Mouse (Mus musculus): ENCODE measurements around the gene BC024978.
A peak's percentile ranks its signal among the peaks of the same experiment; 100 is the strongest.

BC024978 gene

DNA sequence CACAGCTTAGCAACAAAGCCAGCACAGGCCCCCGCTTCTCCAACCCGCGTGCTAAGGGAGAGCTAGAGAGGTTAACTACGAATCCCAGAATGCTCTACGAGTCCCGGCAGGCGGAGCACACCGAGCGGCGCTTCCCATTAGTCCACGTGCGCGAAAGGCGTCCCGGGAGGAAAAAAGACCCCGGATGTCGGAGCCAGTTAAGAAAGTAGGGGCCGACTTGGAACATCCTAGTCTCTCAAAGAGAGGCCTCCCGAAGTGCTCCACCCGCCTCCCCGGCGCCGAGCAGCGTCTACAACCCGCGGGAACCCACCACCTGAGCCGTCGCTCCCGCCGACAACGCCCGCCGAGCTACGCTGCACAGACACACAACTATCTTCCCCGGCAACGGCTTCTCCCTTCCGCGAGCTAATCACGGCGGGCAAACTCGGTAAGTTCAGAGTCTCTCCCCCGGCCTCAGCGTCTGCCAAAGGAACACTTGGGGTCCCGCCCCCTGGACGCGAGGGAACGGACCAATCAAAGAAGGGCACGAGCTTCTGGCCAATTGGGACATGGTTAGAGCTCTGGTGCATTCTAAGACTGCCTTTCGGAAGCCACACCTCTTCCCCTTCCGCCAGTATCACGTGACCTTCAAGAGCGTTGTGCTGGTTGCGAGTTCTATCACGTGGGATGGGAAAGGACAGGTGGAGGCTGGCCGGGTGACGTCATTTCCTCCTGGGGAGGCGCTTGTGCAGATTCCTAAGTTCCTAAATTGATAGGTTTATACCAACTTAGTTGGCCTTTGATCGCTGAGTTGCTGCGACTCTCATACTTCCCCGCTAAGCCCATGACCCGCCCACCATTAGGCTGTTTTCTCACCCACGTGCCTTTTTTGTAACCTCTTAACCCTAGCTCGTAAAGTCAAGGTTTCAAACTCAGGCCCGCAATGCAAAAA lies at the start of gene BC024978, which contains the start of gene Snrpa:
Gene BC024978 (plus strand): TSS at position 101 of the 931 bp plus-strand sequence.
Gene Snrpa (minus strand): TSS at position 591 of the 931 bp plus-strand sequence.
- peak; percentile 100 for DNase-seq (ENCODE audit: low read depth, low spot score)

DNA sequence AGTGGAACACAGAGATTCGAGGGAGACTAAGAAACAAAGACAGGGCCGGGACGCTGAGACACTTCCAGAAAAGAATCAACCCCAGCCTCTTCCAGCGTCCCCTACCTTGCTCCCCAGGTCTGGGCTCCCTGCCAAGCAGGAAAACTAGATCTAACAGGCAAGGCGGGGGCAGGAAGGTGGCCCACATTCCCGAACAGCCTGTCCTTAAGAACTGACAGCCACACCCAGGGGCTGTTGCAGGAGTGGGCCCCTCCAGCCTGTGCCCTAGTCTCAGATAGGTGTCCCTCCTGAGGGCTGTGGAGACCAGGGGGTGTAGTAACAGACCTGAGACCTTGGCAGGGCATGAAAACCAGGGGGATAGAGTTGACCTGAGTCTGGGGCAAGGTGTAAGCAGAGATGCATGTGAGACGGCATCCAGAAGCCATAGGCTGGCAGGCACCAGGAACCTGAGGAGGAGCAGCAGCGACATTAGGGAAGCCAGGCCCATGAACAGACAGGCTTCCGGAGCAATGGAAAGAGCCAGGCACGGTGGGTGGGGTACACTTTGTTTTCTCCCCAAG lies 42.3 kb upstream of the BC024978 start, which contains the start of gene Cyp2t4:
Gene Cyp2t4 (plus strand): TSS at position 510 of the 560 bp plus-strand sequence.
- no peak for DNase-seq (ENCODE audit: low read depth, low spot score)

DNA sequence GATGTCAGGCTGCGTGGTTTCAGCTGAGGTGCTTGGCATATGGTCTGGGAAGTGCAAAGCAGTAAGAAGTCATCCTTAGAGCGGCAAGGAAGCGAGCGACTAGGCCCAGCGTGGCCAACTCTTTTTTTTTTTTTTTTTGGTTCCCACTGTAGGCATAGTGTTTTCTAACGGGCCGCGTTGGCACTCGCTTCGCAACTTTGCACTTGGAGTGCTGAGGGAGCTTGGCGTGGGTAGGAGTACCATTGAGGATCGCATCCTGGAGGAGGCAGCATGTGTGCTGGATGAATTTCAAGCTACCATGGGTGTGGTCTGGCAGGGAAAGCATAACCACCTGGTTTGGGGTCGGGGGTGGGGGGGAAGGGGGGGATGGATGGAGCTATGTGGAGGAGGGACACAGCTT lies 39.6 kb upstream of the BC024978 start:
- DNase-seq (ENCODE audit: low read depth, low spot score), result no peak

DNA sequence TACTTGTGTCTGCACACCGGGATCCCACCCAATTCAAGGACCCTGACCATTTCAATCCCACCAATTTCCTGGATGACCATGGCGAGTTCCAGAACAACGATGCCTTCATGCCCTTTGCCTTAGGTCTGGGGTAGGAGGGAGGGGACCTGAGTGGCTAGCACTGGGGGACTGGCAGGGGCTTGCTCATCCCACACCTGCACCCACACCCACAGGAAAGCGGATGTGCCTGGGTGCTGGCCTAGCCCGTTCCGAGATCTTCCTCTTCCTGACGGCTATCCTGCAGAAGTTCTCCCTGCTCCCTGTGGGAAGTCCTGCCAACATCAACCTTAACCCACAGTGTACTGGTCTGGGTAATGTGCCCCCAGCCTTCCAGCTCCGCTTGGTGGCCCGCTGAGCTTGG lies 37.4 kb upstream of the BC024978 start:
- DNase-seq (ENCODE audit: low read depth, low spot score), result no peak

DNA sequence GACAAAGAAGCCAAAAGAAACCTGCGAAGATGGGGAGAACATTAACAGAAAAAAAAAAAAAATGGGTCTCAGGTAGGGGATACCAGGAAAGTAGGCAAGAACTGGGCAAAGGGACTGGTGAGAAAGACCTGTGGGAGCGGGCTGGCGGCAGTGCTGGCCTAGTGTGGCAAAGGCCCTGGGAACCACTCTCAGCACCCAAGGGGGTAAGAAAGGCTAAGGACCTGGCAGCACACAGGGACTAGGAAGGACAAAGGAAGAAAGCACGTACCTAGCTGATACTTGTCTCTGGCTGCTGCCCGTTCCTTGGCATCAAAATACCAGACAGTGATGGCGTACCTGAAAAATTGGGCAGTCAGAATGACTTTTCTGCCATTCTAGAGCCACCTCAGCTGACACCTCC lies 36.3 kb upstream of the BC024978 start:
- no peak for DNase-seq (ENCODE audit: low read depth, low spot score)

DNA sequence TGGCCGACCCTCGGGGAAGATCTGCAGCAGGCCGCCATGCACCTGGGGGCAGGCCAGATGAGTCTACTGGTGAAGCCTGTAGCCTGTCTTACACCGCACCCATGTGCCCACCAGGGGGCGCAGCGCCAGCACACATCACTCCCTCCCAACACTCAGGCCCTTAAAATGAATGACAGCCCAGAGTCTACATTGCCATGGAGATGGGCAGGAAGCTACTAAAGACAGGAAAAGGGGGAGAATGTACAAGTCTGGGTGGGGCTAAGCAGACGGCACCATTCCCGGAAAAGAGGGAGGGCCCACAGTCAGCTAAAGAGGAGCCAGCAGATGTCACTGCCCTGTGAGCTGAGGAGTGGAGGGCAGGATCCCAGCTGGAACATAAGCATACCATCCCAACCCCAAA lies 35.7 kb upstream of the BC024978 start:
- DNase-seq (ENCODE audit: low read depth, low spot score), result peak; percentile 98

DNA sequence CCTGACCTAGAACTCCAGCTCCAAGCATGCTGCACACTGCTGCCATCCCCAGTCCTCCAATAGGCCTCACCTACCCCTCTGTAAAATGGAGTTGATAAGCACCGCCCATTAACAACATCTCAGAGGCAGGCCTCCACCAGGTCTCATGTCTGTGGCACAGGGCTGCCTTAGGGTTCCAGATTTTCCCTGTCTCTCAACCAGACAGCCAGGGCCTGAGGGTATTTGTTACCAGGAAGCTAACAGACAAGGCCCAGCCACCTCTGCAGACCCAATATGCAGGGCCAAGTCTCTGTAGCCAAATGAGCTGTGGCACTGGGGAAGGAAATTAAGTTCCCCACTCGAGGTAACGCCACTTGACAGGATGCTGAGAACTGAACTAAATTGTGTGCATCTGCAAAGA lies 34.7 kb upstream of the BC024978 start:
- no peak for DNase-seq (ENCODE audit: low read depth, low spot score)

DNA sequence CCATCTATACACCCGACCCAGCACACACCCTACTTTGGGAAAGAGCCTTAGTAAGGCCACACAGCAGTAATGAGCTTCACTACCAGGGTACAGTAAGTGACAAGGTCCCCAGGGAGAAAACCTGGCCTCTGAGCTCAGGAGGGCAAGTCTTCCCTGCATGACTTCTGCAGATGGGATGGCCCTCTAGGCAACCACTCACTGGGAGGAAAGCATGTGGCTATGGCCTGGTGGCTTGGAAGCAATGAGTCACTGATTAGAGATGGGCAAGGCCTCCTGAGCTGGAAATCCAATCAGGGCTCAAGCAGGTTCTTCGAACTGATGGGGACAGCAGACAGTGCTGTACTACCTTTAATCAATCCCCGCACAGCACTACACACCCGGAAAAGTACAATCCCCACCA lies 33.8 kb upstream of the BC024978 start:
- no peak for DNase-seq (ENCODE audit: low read depth, low spot score)

DNA sequence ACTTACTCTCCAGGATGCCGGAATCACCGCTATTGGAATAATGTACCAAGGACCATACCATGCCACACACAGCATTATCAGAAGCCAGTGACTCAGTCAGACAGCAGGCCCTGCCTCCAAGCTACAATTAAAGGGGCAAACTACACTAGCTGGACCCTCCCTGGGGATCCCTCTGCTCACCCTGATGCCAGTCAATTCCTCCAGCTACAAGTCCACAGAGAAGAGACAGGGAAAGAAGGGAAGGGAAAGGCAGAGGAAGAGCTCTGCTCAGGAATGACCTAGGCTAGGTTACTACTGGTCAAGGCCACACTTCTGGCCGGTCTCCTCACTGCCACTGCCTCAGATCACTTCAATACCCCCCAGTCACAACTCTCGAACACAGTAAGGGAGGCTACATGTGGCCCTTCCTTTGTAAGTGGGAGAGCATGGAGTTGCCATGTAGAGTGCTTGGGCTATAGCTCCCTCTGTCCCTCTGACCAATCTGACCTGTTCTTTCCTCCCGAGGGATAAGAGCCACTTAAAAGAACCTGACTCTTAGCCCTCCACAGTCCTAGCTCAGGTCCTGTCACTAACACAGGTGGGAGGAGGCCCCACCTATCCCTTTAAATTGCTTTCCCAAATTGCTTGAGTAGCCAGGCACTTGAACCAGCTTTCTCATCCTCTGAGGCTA lies 32.7 kb upstream of the BC024978 start:
- DNase-seq (ENCODE audit: low read depth, low spot score), result no peak

DNA sequence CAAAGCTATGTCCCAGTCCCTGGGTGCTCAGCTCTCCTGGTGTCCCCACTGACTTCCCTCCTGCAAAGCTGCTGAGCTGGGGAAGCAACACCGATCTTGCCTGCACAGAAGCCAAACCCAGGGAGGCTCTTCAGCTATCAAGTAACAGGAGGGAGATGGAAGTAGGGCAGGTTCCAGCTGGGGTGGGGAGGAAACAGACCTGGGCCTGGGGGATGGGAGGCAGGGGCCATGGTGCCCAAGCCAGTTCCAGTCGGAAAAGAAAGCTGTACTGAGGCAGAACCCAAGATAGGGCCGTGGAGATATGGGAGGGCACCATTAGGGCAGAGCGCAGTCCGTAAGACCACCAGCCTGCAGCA lies 32.2 kb upstream of the BC024978 start:
- DNase-seq (ENCODE audit: low read depth, low spot score), result no peak

DNA sequence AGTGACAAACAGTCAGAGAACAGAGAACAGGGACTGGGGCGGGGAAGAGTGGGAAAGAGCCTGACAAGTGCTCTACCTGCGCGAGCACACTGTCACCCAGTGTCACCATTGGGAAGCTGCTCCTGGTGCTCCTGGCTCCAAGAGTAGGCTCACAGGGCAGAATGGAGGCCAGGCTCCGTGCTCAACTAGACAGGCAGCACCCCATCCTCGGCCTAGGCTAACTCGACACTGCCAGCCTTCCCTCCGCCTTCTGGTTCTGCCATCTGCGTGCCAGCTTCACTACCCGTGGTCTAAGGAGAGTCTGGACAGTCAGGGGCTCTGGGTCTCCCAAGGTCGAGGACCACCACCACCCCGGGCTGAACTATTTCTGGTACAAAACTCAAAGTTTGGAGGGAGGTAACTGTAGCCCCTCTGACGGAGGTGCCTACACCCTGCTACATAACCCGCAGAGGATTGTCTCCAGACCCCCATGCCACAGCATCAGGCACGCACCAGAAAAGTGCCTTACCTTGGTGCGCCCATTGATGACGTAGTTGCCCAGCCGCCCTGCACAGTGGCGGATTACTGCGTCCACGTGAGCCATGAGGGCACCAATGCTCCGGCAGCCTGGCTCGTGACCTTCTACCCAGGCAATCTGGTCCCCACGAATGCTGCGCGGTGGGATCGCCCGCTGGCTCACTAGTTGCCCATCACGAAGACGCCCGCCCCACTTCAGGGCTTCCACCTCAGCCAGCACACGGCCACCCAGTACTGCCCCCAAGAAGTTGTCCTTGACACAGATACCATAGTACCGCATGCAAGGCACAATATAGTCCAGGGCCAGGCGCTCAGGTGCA lies 31.3 kb upstream of the BC024978 start:
- peak; percentile 63 for DNase-seq (ENCODE audit: low read depth, low spot score)

DNA sequence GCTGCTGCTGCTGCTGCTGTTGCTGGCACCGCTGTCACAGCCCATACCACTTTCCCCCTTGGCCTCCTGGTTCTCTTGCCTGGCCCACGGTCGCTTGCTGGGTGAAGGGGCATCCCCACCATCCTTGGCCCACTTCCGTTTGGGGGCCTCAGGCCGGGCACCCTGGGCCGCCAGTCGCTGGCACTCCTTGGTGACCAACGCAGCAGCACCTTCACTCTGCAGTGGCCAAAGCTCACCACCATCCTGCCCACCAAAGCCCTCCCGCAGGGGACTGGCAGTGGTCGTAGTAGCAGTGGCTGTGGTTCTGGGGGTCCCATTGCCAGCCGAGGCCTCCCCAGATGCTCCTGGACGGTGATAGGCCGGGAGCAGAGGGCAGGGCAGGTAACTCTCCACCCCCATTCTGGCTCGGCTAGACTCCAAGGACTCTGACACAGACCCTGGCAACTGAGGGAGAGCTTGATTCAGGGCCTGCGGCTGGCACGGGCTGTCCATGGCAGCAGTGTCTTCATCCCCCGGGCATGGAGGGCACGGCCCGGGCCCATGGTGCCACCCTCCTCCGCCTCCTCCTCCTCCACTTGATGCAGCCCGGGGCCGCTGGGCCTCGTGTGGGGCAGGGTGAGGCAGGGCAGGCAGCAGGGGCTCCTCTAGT lies 30.4 kb upstream of the BC024978 start:
- no peak for DNase-seq (ENCODE audit: low read depth, low spot score)

DNA sequence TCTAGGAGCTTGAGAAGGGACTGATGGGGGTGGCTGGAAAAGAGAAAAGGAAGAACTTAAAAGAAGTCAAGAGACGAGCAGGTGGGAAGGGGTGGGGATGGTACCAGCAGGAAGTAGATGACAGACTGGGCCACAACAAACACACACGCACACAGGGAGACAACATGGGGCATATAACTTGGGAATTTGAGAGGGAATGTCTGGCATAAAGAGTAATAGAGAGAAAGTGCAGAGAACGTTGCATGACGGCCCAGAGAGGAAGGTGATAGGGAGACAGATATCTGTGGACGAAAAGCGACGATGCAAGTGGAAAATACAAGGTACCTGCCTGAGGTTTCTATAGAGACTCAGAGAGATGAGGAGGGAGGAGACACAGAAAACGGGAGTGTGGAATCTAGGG lies 29.9 kb upstream of the BC024978 start:
- no peak for DNase-seq (ENCODE audit: low read depth, low spot score)

DNA sequence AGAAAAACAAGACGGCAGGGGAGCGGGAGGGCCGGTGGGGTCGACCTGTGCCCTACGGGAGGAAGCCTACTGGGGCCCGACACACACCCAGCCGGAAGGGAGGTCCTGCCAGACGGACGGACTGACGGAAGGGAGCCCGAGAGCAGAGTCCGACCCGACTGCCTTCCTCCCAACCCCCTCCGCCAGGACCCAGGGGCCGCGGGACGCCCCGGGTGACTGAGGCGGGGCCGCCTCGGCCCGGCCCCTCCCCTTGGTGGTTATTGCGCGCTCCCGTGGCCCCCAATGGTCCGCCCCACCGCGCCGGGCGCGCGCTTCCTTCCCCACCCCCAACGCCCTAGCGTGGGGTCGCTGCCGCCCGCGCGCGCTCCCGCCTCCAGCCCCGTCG lies 29.4 kb upstream of the BC024978 start:
- DNase-seq (ENCODE audit: low read depth, low spot score), result peak; percentile 80

DNA sequence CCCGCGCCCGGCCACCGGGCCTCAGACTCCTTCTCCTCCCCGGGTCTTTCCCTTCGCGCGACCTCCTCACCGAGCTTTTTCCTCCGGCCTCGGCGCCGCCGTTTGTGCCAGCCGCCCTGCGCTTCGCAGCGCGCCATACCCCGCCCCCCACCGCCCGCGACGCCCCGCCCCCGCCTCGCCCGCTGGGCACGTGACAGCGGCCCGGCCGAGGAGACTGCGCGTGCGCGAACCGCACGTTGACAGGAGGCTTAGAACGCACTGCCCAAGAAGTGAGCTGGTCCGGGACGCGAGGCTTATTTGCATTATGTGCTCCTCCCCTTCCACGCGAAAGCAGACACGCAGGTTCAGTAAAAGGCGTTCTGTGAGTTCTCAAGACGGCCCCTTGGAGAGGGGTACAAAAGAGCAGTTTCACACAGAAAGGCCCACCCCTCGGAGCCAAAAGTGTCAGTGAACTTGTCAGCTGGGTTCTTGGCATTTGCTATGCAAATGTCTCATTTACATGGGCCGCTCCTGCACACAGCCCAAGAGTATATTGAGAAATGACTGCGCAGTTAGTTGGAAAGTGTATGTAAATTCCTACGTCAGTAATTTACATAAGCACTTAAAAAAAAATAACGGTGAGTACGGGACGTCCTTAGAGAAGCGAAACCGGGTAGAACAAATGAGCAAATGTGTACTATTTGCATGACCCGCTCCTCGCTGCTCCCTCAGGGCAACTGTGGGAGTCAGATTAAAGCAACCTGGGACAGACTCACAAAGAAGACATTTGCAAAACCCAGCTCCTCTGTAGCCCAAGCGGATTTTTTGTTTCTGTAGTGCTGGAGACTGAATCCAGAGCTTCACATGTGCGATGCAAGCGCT lies 28.7 kb upstream of the BC024978 start, which contains the start of gene Egln2:
Gene Egln2 (minus strand): TSS at position 189 of the 861 bp plus-strand sequence.
- DNase-seq (ENCODE audit: low read depth, low spot score), result peak; percentile 95

DNA sequence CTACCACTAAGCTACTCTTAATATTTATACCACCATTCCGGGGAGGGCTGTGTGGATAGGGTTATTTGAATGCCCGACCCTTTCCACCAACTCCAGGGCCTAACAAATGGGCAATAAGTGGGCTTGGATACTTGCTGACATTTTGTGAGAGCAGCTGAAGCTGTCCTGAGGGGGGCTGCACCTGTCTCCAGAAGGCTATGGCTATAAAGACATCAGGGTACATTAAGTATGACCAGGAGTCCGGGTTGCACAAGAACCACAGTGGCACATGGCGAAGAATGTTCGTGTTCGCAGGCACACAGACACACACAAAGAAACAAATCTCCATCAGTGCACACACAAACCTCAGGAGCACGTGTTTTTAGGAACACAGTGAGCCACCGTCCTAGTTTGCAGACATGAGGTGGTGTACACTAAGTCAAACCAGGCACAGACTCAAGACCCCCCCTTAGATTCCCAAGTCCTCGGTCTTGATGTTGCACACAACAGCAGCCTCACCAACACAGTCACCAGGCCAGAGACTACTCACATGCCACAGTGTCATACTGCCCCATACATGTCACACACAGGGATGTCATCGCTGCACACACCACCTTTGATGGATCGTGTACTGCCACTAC lies 28.0 kb upstream of the BC024978 start:
- DNase-seq (ENCODE audit: low read depth, low spot score), result no peak

DNA sequence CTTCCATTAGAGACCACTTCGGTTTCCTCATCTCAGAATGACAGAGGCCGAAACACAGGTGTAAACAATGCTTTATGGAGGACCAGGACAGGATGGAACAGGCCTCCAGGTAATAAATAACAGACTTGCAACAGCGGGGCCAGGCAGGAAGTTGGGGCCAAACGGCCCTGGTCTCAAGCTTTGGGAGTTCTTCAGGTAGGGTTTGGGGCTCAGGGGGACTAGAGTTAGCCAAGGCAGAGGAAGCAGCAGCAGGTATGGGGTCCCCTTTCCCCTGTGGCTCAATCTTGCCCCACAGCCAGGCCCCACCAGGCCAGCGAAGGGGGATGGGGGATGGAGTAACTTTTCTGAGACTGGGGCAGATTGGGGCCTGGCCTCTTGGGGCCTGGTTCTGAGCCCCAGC lies 27.2 kb upstream of the BC024978 start:
- DNase-seq (ENCODE audit: low read depth, low spot score), result no peak

DNA sequence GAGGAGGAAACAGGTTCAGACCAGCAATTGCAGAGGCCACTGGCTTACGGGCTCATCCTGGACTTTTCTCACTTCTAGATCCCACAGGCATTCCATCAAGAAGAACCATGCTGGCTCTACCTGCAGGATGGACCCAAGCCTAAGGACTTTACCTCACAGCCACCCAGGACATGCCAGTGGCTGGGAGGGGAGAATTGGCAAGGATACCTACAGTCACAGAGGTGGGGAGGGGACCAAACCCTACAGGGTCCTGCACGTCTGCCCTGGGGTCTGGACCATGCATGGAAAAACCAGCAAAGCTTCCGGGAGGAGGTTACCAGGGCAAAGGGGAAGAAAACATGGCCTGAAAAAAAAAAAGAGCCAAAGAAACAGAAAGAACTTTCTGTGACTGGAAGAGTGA lies 24.6 kb upstream of the BC024978 start:
- no peak for DNase-seq (ENCODE audit: low read depth, low spot score)

DNA sequence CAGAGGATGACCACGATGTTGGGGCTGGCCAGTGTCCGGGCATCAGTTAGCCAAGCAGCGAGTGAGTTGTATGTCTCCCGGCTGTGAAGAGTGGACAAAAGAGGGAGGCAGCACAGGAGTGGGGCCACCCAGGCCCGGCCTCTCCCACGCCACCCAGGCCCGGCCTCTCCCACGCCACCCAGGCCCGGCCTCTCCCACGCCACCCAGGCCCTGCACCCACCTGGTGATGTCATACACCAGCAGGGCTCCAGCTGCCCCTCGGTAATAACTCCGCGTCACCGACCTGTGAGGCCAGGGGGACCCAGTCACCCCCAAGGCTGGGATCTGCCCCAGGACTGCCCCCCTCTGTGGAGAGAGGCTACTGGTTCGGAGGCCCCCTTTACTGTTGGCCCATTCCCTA lies 21.1 kb upstream of the BC024978 start:
- DNase-seq (ENCODE audit: low read depth, low spot score), result no peak

DNA sequence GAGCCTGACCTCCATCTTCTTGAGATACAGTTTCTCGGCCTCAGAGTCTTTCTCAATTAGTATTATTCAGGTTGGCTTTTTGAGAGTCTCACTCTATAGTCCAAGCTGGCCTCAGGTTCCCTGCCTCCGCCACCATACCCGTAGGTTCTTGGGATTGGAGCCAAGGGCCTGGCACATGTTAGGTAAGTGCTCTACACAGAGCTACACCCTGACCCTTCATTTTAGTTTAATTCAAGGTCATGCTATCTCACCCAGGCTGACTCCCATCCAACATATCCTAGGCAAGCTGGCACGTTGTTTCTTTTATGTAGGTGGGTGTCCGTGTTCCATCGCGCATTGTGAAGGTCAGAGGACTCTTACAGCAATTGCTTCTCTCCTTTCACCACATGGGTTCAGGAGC lies 20.7 kb upstream of the BC024978 start:
- DNase-seq (ENCODE audit: low read depth, low spot score), result no peak
